Mouse (Mus musculus) forebrain, embryonic 14.5 days (tissue): ENCODE measurements around the gene Col2a1. TPM values are rescaled to one million over a fixed set of nuclear protein-coding genes. Genes with fewer than 3 reads are reported as not detected.
A peak's percentile ranks its signal among the peaks of the same experiment; 100 is the strongest.

Source experiments
- ATAC-seq: fragments of 200-750 bp; cut with Nextera tagmentation; 2 replicates; pipeline ENCODE4 v1.8.0; 2017; ENCODE audit warnings: mild to moderate bottlenecking, moderate library complexity
- DNase-seq: peaks from one replicate; pipeline ENCODE4 v3.0.0-alpha.2; 2015; ENCODE audit warnings: low spot score
- H3K27ac ChIP-seq: fragments of 300-500 bp; sonication (generic); 2 replicates; pipeline ENCODE4 v1.5.1; 2014; ENCODE audit warnings: low read depth, mild to moderate bottlenecking, control low read depth, low read length, moderate library complexity
- H3K27me3 ChIP-seq: fragments of 300-500 bp; sonication (generic); replicated peaks from 2 replicates; pipeline ENCODE4 v1.6.1; 2014; ENCODE audit warnings: low read length, control low read depth, mixed read lengths; ENCODE audit not compliant: control insufficient read depth, insufficient read depth
- H3K36me3 ChIP-seq: fragments of 300-500 bp; sonication (generic); 2 replicates; pipeline ENCODE4 v1.6.1; 2014; ENCODE audit warnings: low read length, control low read depth; ENCODE audit not compliant: control insufficient read depth, insufficient read depth
- H3K4me1 ChIP-seq: fragments of 300-500 bp; sonication (generic); 2 replicates; pipeline ENCODE4 v1.6.1; 2014; ENCODE audit warnings: antibody characterized with exemption, low read length, control low read depth; ENCODE audit not compliant: control insufficient read depth, insufficient read depth
- H3K4me2 ChIP-seq: fragments of 300-500 bp; sonication (generic); 2 replicates; pipeline ENCODE4 v1.6.1; 2014; ENCODE audit warnings: mild to moderate bottlenecking, control low read depth, low read length
- H3K4me3 ChIP-seq: fragments of 300-500 bp; sonication (generic); 2 replicates; pipeline ENCODE4 v1.5.1; 2014; ENCODE audit warnings: low read depth, low read length, control low read depth
- H3K9ac ChIP-seq: fragments of 300-500 bp; sonication (generic); 2 replicates; pipeline ENCODE4 v1.6.1; 2014; ENCODE audit warnings: mild to moderate bottlenecking, low read length, control low read depth, moderate library complexity
- H3K9me3 ChIP-seq: fragments of 300-500 bp; sonication (generic); replicated peaks from 2 replicates; pipeline ENCODE4 v1.6.1; 2016; ENCODE audit warnings: low read length, control low read depth, mixed read lengths; ENCODE audit not compliant: control insufficient read depth
- WGBS: fragments of 180-500 bp; shearing (Covaris S2); extraction: QIAGEN DNeasy Blood & Tissue Kit; methylation state at CpG from one replicate; pipeline ENCODE4 v1.1.7; 2014; 5-methylcytosine and 5-hydroxymethylcytosine counted together
- polyA plus RNA-seq: library from polyadenylated mRNA; unstranded; fragments of >200 nt; fragmentation: Nextera tagmentation; extraction: Ambion mirVana; gene quantifications from 2 replicates; pipeline ENCODE4 v1.2.1, GENCODE M21; 2014

The Col2a1 gene
- polyA plus RNA-seq, 1 experiment from 2014 or later: 19.4 TPM

GRCm38 (mm10) chr15:98035076-98035755 is 30.7 kb upstream of the Col2a1 start:
- peaks cover 20% of the 10 kb centered on the region; the same call in 1 of the 2 replicates for H3K36me3 ChIP-seq
- DNase-seq (peak; percentile 81), ATAC-seq (peak; percentile 72)
- no peaks in the 10 kb centered on the region for H3K27me3 ChIP-seq
- H3K9me3 ChIP-seq: no peaks in the 10 kb centered on the region
- no peak overlapping the region for H3K4me2 ChIP-seq
- H3K27ac ChIP-seq: 0 out of 2 replicates have a peak overlapping the region, but pooled peaks have one; percentile 24
- H3K4me1 ChIP-seq: peaks cover 12% of the 10 kb centered on the region
- 4% methylated on average over 3 of the region's 3 CpGs for WGBS
- H3K9ac ChIP-seq: no peak overlapping the region
- H3K4me3 ChIP-seq: no peak overlapping the region

GRCm38 (mm10) chr15:98033233-98033748 is 28.8 kb upstream of the Col2a1 start:
- WGBS: 60% methylated on average over 9 of the region's 9 CpGs
- ATAC-seq: no peak
- Histone ChIP-seq H3K4me3 (no peak overlapping the region), H3K4me2 (no peak overlapping the region), H3K9ac (no peak overlapping the region), H3K27me3 (no peaks in the 10 kb centered on the region), H3K9me3 (no peaks in the 10 kb centered on the region), H3K36me3 (0 out of 2 replicates have a peak, but pooled peaks cover 7% of the 10 kb centered on the region), H3K27ac (no peak overlapping the region), H3K4me1 (peaks cover 12% of the 10 kb centered on the region)
- no peak for DNase-seq

- no peak overlapping the region for H3K27ac ChIP-seq
- H3K4me1 ChIP-seq: peaks cover 13% of the 10 kb centered on the region
- no peak for DNase-seq
- WGBS: 29% methylated on average over 6 of the region's 6 CpGs
- no peaks in the 10 kb centered on the region for H3K9me3 ChIP-seq
- no peak overlapping the region for H3K4me3 ChIP-seq
- no peaks in the 10 kb centered on the region for H3K27me3 ChIP-seq
- no peak overlapping the region for H3K9ac ChIP-seq
- H3K4me2 ChIP-seq: no peak overlapping the region
- no peak for ATAC-seq
- H3K36me3 ChIP-seq: no peaks in the 10 kb centered on the region
Observed at GRCm38 (mm10) chr15:98029798-98030197, 25.3 kb upstream of the Col2a1 start.

- H3K9ac ChIP-seq: peak overlapping the region; percentile 18; the same call in 1 of the 2 replicates
- no peaks in the 10 kb centered on the region for H3K36me3 ChIP-seq
- 21% methylated on average over 12 of the region's 12 CpGs for WGBS
- no peak overlapping the region for H3K4me3 ChIP-seq
- peak; percentile 27 for DNase-seq
- peaks cover 9% of the 10 kb centered on the region for H3K4me1 ChIP-seq
- no peaks in the 10 kb centered on the region for H3K9me3 ChIP-seq
- no peak for ATAC-seq
- H3K27me3 ChIP-seq: no peaks in the 10 kb centered on the region
- no peak overlapping the region for H3K27ac ChIP-seq
- no peak overlapping the region for H3K4me2 ChIP-seq
Observed at GRCm38 (mm10) chr15:98026967-98027904, 22.7 kb upstream of the Col2a1 start.

GRCm38 (mm10) chr15:98025611-98026010 is 21.1 kb upstream of the Col2a1 start:
- Histone ChIP-seq H3K4me2 (no peak overlapping the region), H3K36me3 (no peaks in the 10 kb centered on the region), H3K4me3 (no peak overlapping the region), H3K9me3 (no peaks in the 10 kb centered on the region), H3K9ac (no peak overlapping the region), H3K27ac (0 out of 2 replicates have a peak overlapping the region, but pooled peaks have one; percentile 27), H3K27me3 (no peaks in the 10 kb centered on the region), H3K4me1 (peaks cover 9% of the 10 kb centered on the region)
- 38% methylated on average over 4 of the region's 4 CpGs for WGBS
- ATAC-seq (no peak), DNase-seq (peak; percentile 41)

- Histone ChIP-seq H3K4me1 (peaks cover 9% of the 10 kb centered on the region), H3K27me3 (no peaks in the 10 kb centered on the region), H3K36me3 (no peaks in the 10 kb centered on the region), H3K9ac (no peak overlapping the region), H3K27ac (no peak overlapping the region), H3K4me2 (no peak overlapping the region), H3K4me3 (no peak overlapping the region), H3K9me3 (no peaks in the 10 kb centered on the region)
- WGBS: 11% methylated on average over 3 of the region's 3 CpGs
- no peak for ATAC-seq
- DNase-seq: no peak
Observed at GRCm38 (mm10) chr15:98023137-98023536, 18.6 kb upstream of the Col2a1 start.

- no peak overlapping the region for H3K9ac ChIP-seq
- no peak overlapping the region for H3K4me3 ChIP-seq
- no peaks in the 10 kb centered on the region for H3K36me3 ChIP-seq
- ATAC-seq (no peak), DNase-seq (no peak)
- no peak overlapping the region for H3K4me2 ChIP-seq
- peaks cover 3% of the 10 kb centered on the region; the same call in 1 of the 2 replicates for H3K4me1 ChIP-seq
- H3K9me3 ChIP-seq: no peaks in the 10 kb centered on the region
- H3K27me3 ChIP-seq: no peaks in the 10 kb centered on the region
- 68% methylated on average over 2 of the region's 2 CpGs for WGBS
- H3K27ac ChIP-seq: no peak overlapping the region
Observed at GRCm38 (mm10) chr15:98021886-98022285, 17.4 kb upstream of the Col2a1 start.

- no peak for DNase-seq
- no peak overlapping the region for H3K4me2 ChIP-seq
- no peaks in the 10 kb centered on the region for H3K9me3 ChIP-seq
- 74% methylated on average over 3 of the region's 3 CpGs for WGBS
- no peak overlapping the region for H3K4me3 ChIP-seq
- H3K27ac ChIP-seq: no peak overlapping the region
- H3K9ac ChIP-seq: no peak overlapping the region
- no peaks in the 10 kb centered on the region for H3K36me3 ChIP-seq
- no peaks in the 10 kb centered on the region for H3K4me1 ChIP-seq
- ATAC-seq: no peak
- H3K27me3 ChIP-seq: no peaks in the 10 kb centered on the region
Observed at GRCm38 (mm10) chr15:98019047-98019446, 14.6 kb upstream of the Col2a1 start.
